Comparison of ENCODE assay signal across 17 mouse cellular contexts in genomic region chr7:101138819-101139218, GRCm38 (mm10).
"Had no signal": no experiment of that assay in that cellular context is flagged by ENCODE, and none has a peak within 500 bp of the region (broad histone marks: within the 10 kb centered on the region; RNA-seq: fewer than 3 reads in every experiment).

No protein-coding gene starts in this region.

- H3K36me3 ChIP-seq: stomach, embryonic 15.5 days had no signal

- H3K4me2 ChIP-seq: neural tube, embryonic 12.5 days; neural tube, embryonic 13.5 days; neural tube, embryonic 15.5 days; stomach, embryonic 15.5 days had no signal

- H3K27me3 ChIP-seq: neural tube, embryonic 12.5 days; neural tube, embryonic 13.5 days; neural tube, embryonic 15.5 days; stomach, embryonic 15.5 days had no signal

- H3K4me1 ChIP-seq: neural tube, embryonic 12.5 days; neural tube, embryonic 13.5 days; neural tube, embryonic 15.5 days; stomach, embryonic 15.5 days had no signal

- H3K9ac ChIP-seq: neural tube, embryonic 12.5 days; neural tube, embryonic 13.5 days; neural tube, embryonic 15.5 days; stomach, embryonic 15.5 days had no signal

- H3K4me3 ChIP-seq: neural tube, embryonic 12.5 days; neural tube, embryonic 13.5 days; neural tube, embryonic 15.5 days; stomach, embryonic 15.5 days had no signal

- DNase-seq: retina, postnatal 1 day; right cerebral cortex, adult 18-20 months; right cerebral cortex, postnatal 14 days; right cerebral cortex, postnatal 25 days; right cerebral cortex, postnatal 4 days; spleen, adult 18-20 months; thymus, adult 18-20 months; thymus, adult 2 months; thymus, postnatal 14 days; thymus, postnatal 25 days; thymus, postnatal 36 days; thymus, postnatal 4 days had no signal

- H3K27ac ChIP-seq: neural tube, embryonic 12.5 days; neural tube, embryonic 13.5 days; neural tube, embryonic 15.5 days; stomach, embryonic 15.5 days; stomach, postnatal 0 days had no signal

- H3K9me3 ChIP-seq: neural tube, embryonic 12.5 days; neural tube, embryonic 13.5 days; neural tube, embryonic 15.5 days; stomach, embryonic 15.5 days had no signal
